Mouse (Mus musculus) myocyte (in vitro differentiated cells): ENCODE data around the gene Grwd1.

ENCODE experiments used
- E2F4 ChIP-seq: IDR thresholded peaks from one replicate; pipeline ENCODE4 v1.6.1; 2011; ENCODE audit warnings: mild to moderate bottlenecking, control low read depth, moderate library complexity; ENCODE audit not compliant: insufficient read depth
- MAX ChIP-seq: IDR thresholded peaks from one replicate; pipeline ENCODE4 v1.6.1; 2011; ENCODE audit warnings: low read depth, mild to moderate bottlenecking, control low read depth
- MYOD1 ChIP-seq, 3 experiments: IDR thresholded peaks; one replicate each; pipeline ENCODE4 v1.6.1; 2011; ENCODE audit warnings: control low read depth in 2 of 3, low read depth in 2 of 3, mild to moderate bottlenecking in 2 of 3, moderate library complexity in 1 of 3; ENCODE audit not compliant: insufficient read length in 2 of 3, control insufficient read depth in 1 of 3
- MYOG ChIP-seq, 3 experiments: IDR thresholded peaks; one replicate each; pipeline ENCODE4 v1.6.1; 2011; ENCODE audit warnings: control low read depth in 2 of 3, low read depth in 2 of 3, mild to moderate bottlenecking in 2 of 3; ENCODE audit not compliant: insufficient read length in 2 of 3, control insufficient read depth in 1 of 3, insufficient read depth in 1 of 3
- POLR2A ChIP-seq: IDR thresholded peaks from one replicate; pipeline ENCODE4 v1.6.1; 2011; ENCODE audit warnings: low read depth, mild to moderate bottlenecking, control low read depth, moderate library complexity; ENCODE audit not compliant: insufficient read length
- POLR2AphosphoS2 ChIP-seq: IDR thresholded peaks from one replicate; pipeline ENCODE4 v1.6.1; 2011; ENCODE audit warnings: low read depth, control low read depth; ENCODE audit not compliant: insufficient read length
- SRF ChIP-seq: IDR thresholded peaks from one replicate; pipeline ENCODE4 v1.6.1; 2011; ENCODE audit warnings: low read depth; ENCODE audit not compliant: control insufficient read depth, insufficient read length
- TCF12 ChIP-seq: IDR thresholded peaks from one replicate; pipeline ENCODE4 v1.6.1; 2011; ENCODE audit warnings: mild to moderate bottlenecking, control low read depth; ENCODE audit not compliant: poor library complexity, insufficient read depth, severe bottlenecking
- TCF3 ChIP-seq: IDR thresholded peaks from one replicate; pipeline ENCODE4 v1.6.1; 2011; ENCODE audit warnings: low read depth, control low read depth; ENCODE audit not compliant: insufficient read length
- USF1 ChIP-seq: IDR thresholded peaks from one replicate; pipeline ENCODE4 v1.6.1; 2011; ENCODE audit warnings: low read depth, mild to moderate bottlenecking, control low read depth, moderate library complexity

- TF ChIP-seq MYOG (IDR thresholded peaks at IDR 0.05; ENCODE audit: control insufficient read depth in 1 of 3, insufficient read depth in 1 of 3, insufficient read length in 2 of 3, low read depth in 2 of 3) (no peak), MAX (no peak), POLR2A (no peak), SRF (no peak), E2F4 (no peak), USF1 (no peak), MYOD1 (IDR thresholded peaks at IDR 0.05; ENCODE audit: control insufficient read depth in 1 of 3, insufficient read length in 2 of 3, low read depth in 2 of 3) (no peak), POLR2AphosphoS2 (no peak), TCF3 (no peak), TCF12 (no peak)
Measured at GRCm38 (mm10) chr7:45784524-45785372, 46.0 kb downstream of the Grwd1 start, which contains the start of gene Sult2b1.
